Mouse (Mus musculus): ENCODE results near the gene Trim14. TPM values are rescaled to one million over a fixed set of nuclear protein-coding genes. Genes with fewer than 3 reads are reported as not detected.

The Trim14 gene
- total RNA-seq, 2 experiments from 2014 or later: 1.5 to 3.1 TPM

- DNase-seq (ENCODE audit: low spot score in 2 of 2): peak in 1 of 2 experiments; percentile 15
Measured at GRCm38 (mm10) chr4:46563847-46564246, 27.9 kb upstream of the Trim14 start.

GRCm38 (mm10) chr4:46562841-46563240, 26.9 kb upstream of the Trim14 start:
- DNase-seq (ENCODE audit: low spot score in 2 of 2): peak in 1 of 2 experiments; percentile 13

GRCm38 (mm10) chr4:46562037-46562436, 26.1 kb upstream of the Trim14 start:
- DNase-seq (ENCODE audit: low spot score in 2 of 2): peak in 1 of 2 experiments; percentile 8

GRCm38 (mm10) chr4:46560069-46560705, 24.2 kb upstream of the Trim14 start:
- DNase-seq (ENCODE audit: low spot score in 2 of 2): peak in 1 of 2 experiments; percentile 8

GRCm38 (mm10) chr4:46558672-46559667, 23.0 kb upstream of the Trim14 start:
- no peak for DNase-seq (ENCODE audit: low spot score in 2 of 2)

GRCm38 (mm10) chr4:46556933-46557332, 21.0 kb upstream of the Trim14 start:
- DNase-seq (ENCODE audit: low spot score in 2 of 2): no peak

- DNase-seq (ENCODE audit: low spot score in 2 of 2): no peak
Measured at GRCm38 (mm10) chr4:46555762-46556161, 19.8 kb upstream of the Trim14 start.

GRCm38 (mm10) chr4:46554295-46555069, 18.5 kb upstream of the Trim14 start:
- DNase-seq (ENCODE audit: low spot score in 2 of 2): no peak

- no peak for DNase-seq (ENCODE audit: low spot score in 2 of 2)
Measured at GRCm38 (mm10) chr4:46553864-46554263, 17.9 kb upstream of the Trim14 start.

GRCm38 (mm10) chr4:46550406-46550805, 14.5 kb upstream of the Trim14 start:
- no peak for DNase-seq (ENCODE audit: low spot score in 2 of 2)

GRCm38 (mm10) chr4:46549979-46550378, 14.0 kb upstream of the Trim14 start:
- no peak for DNase-seq (ENCODE audit: low spot score in 2 of 2)

- DNase-seq (ENCODE audit: low spot score in 2 of 2): no peak
Measured at GRCm38 (mm10) chr4:46546709-46547108, 10.8 kb upstream of the Trim14 start.

GRCm38 (mm10) chr4:46545498-46545897, 9.6 kb upstream of the Trim14 start:
- no peak for DNase-seq (ENCODE audit: low spot score in 2 of 2)

GRCm38 (mm10) chr4:46544313-46544712, 8.4 kb upstream of the Trim14 start:
- DNase-seq (ENCODE audit: low spot score in 2 of 2): no peak

- DNase-seq (ENCODE audit: low spot score in 2 of 2): no peak
Measured at GRCm38 (mm10) chr4:46543366-46544050, 7.6 kb upstream of the Trim14 start.

GRCm38 (mm10) chr4:46541707-46542106, 5.8 kb upstream of the Trim14 start:
- DNase-seq (ENCODE audit: low spot score in 2 of 2): no peak

- no peak for DNase-seq (ENCODE audit: low spot score in 2 of 2)
Measured at GRCm38 (mm10) chr4:46539167-46539566, 3.2 kb upstream of the Trim14 start.

- no peak for DNase-seq (ENCODE audit: low spot score in 2 of 2)
Measured at GRCm38 (mm10) chr4:46535094-46535830, 679 bp downstream of the Trim14 start.

- no peak for DNase-seq (ENCODE audit: low spot score in 2 of 2)
Measured at GRCm38 (mm10) chr4:46533934-46534720, 1.8 kb downstream of the Trim14 start.
